Mouse (Mus musculus): ENCODE measurements at regions not wholly inside any gene's neighbourhood (a gene's known extent, or its start where the extent isn't known, plus 50 kb on each side); places are given as distances from the start of the nearest gene placed in this dataset.

GRCm38 (mm10) chr10:83963779-83964643 is 241.3 kb downstream of the 1500009L16Rik start:
- no peak for DNase-seq (ENCODE audit: low spot score in 2 of 2)

GRCm38 (mm10) chr10:83964838-83965237 is 242.2 kb downstream of the 1500009L16Rik start:
- DNase-seq (ENCODE audit: low spot score in 2 of 2): no peak

- DNase-seq (ENCODE audit: low spot score in 2 of 2): no peak
These were observed 247.8 kb downstream of the 1500009L16Rik start for GRCm38 (mm10) chr10:83970501-83970900.

GRCm38 (mm10) chr10:83974548-83974947 is 251.9 kb downstream of the 1500009L16Rik start:
- no peak for DNase-seq (ENCODE audit: low spot score in 2 of 2)

GRCm38 (mm10) chr10:83976548-83976947 is 253.9 kb downstream of the 1500009L16Rik start:
- no peak for DNase-seq (ENCODE audit: low spot score in 2 of 2)

GRCm38 (mm10) chr10:83979930-83980329 is 257.3 kb downstream of the 1500009L16Rik start:
- DNase-seq (ENCODE audit: low spot score in 2 of 2): no peak

GRCm38 (mm10) chr10:83984697-83985415 is 262.2 kb downstream of the 1500009L16Rik start:
- no peak for DNase-seq (ENCODE audit: low spot score in 2 of 2)

GRCm38 (mm10) chr10:83992577-83993305 is 270.1 kb downstream of the 1500009L16Rik start:
- DNase-seq (ENCODE audit: low spot score in 2 of 2): no peak

GRCm38 (mm10) chr10:83995026-83995600 is 272.4 kb downstream of the 1500009L16Rik start:
- DNase-seq (ENCODE audit: low spot score in 2 of 2): no peak

- DNase-seq (ENCODE audit: low spot score in 2 of 2): no peak
These were observed 273.2 kb downstream of the 1500009L16Rik start for GRCm38 (mm10) chr10:83995913-83996312.

- no peak for DNase-seq (ENCODE audit: low spot score in 2 of 2)
These were observed 273.8 kb downstream of the 1500009L16Rik start for GRCm38 (mm10) chr10:83996489-83996888.

GRCm38 (mm10) chr10:84000436-84001208 is 278.0 kb downstream of the 1500009L16Rik start:
- no peak for DNase-seq (ENCODE audit: low spot score in 2 of 2)

GRCm38 (mm10) chr10:84002744-84003143 is 280.1 kb downstream of the 1500009L16Rik start:
- DNase-seq (ENCODE audit: low spot score in 2 of 2): no peak

- no peak for DNase-seq (ENCODE audit: low spot score in 2 of 2)
These were observed 281.0 kb downstream of the 1500009L16Rik start for GRCm38 (mm10) chr10:84003601-84004149.

- no peak for DNase-seq (ENCODE audit: low spot score in 2 of 2)
These were observed 286.3 kb downstream of the 1500009L16Rik start for GRCm38 (mm10) chr10:84008923-84009322.

- DNase-seq (ENCODE audit: low spot score in 2 of 2): peak; percentile 25 to 59
These were observed 296.7 kb downstream of the 1500009L16Rik start for GRCm38 (mm10) chr10:84019381-84019780.

GRCm38 (mm10) chr10:84020023-84020620 is 297.5 kb downstream of the 1500009L16Rik start:
- DNase-seq (ENCODE audit: low spot score in 2 of 2): peak in 1 of 2 experiments; percentile 35

- no peak for DNase-seq (ENCODE audit: low spot score in 2 of 2)
These were observed 298.8 kb downstream of the 1500009L16Rik start for GRCm38 (mm10) chr10:84021167-84022120.

GRCm38 (mm10) chr10:84024294-84024693 is 301.6 kb downstream of the 1500009L16Rik start:
- no peak for DNase-seq (ENCODE audit: low spot score in 2 of 2)

Measured in thymus, postnatal 10 days (tissue).